Mouse (Mus musculus) CH12.LX (cell line): ENCODE measurements around the gene Cd247. TPM values are rescaled to one million over a fixed set of nuclear protein-coding genes. Genes with fewer than 3 reads are reported as not detected.

ENCODE experiments used
- DNase-seq: peaks from one replicate; pipeline ENCODE4 v3.0.0-alpha.2; 2013; ENCODE audit errors: extremely low read depth
- H3K27ac ChIP-seq: 2 replicates; pipeline ENCODE4 v1.5.1; 2012; ENCODE audit warnings: low read depth, mild to moderate bottlenecking, control low read depth, moderate library complexity; ENCODE audit not compliant: insufficient read depth
- H3K27me3 ChIP-seq: replicated peaks from 2 replicates; pipeline ENCODE3; 2012; ENCODE audit warnings: inconsistent platforms
- H3K36me3 ChIP-seq, 2 experiments: replicated peaks in 1 of 2; 2 replicates each; pipeline versions ENCODE3 to v1.6.1; 2012; ENCODE audit warnings: inconsistent platforms in 1 of 2, low read length in 1 of 2, mild to moderate bottlenecking in 1 of 2, mixed read lengths in 1 of 2, moderate library complexity in 1 of 2; ENCODE audit not compliant: control insufficient read depth in 1 of 2, insufficient read depth in 1 of 2
- H3K4me1 ChIP-seq, 2 experiments: 2 replicates each; pipeline ENCODE4 v1.6.1; 2012; ENCODE audit warnings: inconsistent platforms in 1 of 2, moderate library complexity in 1 of 2; ENCODE audit not compliant: insufficient read depth in 2 of 2, control insufficient read depth in 1 of 2
- H3K4me2 ChIP-seq: 2 replicates; pipeline ENCODE4 v1.6.1; 2012; ENCODE audit warnings: low read depth, mild to moderate bottlenecking, control low read depth; ENCODE audit not compliant: poor library complexity, insufficient read depth, severe bottlenecking
- H3K4me3 ChIP-seq, 3 experiments: fragments of 150-350 bp in 1 of 3; sonication (generic) in 1 of 3; replicated peaks in 1 of 3; 2 replicates each; pipeline versions ENCODE3 to v1.5.1; 2011 to 2012; ENCODE audit warnings: low read depth in 2 of 3, low read length in 2 of 3, mild to moderate bottlenecking in 2 of 3, moderate library complexity in 2 of 3, control low read depth in 1 of 3, improper control_type of control experiment in 1 of 3, inconsistent platforms in 1 of 3, mixed read lengths in 1 of 3; ENCODE audit not compliant: poor library complexity in 1 of 3
- H3K79me2 ChIP-seq: replicated peaks from 2 replicates; pipeline ENCODE4 v1.6.1; 2012; ENCODE audit warnings: mild to moderate bottlenecking, moderate library complexity; ENCODE audit not compliant: control insufficient read depth, poor library complexity, insufficient read depth, severe bottlenecking; ENCODE audit errors: extremely low read depth
- H3K9ac ChIP-seq: 2 replicates; pipeline ENCODE4 v1.6.1; 2012; ENCODE audit warnings: low read depth, mild to moderate bottlenecking, control low read depth, moderate library complexity; ENCODE audit not compliant: insufficient read depth
- H3K9me3 ChIP-seq: replicated peaks from 2 replicates; pipeline ENCODE3; 2012; ENCODE audit warnings: low read length, inconsistent platforms, mixed read lengths
- BHLHE40 ChIP-seq: IDR thresholded peaks from 2 replicates; pipeline ENCODE4 v1.6.1; 2011; ENCODE audit warnings: mild to moderate bottlenecking, low read depth, low read length, improper control_type of control experiment
- CHD2 ChIP-seq: IDR thresholded peaks from 2 replicates; pipeline ENCODE4 v1.6.1; 2011; ENCODE audit warnings: low read length, improper control_type of control experiment
- CTCF ChIP-seq, 2 experiments: IDR thresholded peaks in 1 of 2; conservative IDR thresholded peaks in 1 of 2; 2 replicates each; pipeline ENCODE4 v1.5.1; 2011 to 2012; ENCODE audit warnings: low read depth in 2 of 2, low read length in 2 of 2, improper control_type of control experiment in 1 of 2, inconsistent platforms in 1 of 2, mild to moderate bottlenecking in 1 of 2, moderate library complexity in 1 of 2
- E2F4 ChIP-seq: IDR thresholded peaks from 2 replicates; pipeline ENCODE4 v1.6.1; 2011; ENCODE audit warnings: low read depth, low read length, improper control_type of control experiment; ENCODE audit not compliant: insufficient replicate concordance
- EP300 ChIP-seq: IDR thresholded peaks from 2 replicates; pipeline ENCODE4 v1.6.1; 2011; ENCODE audit warnings: low read length, improper control_type of control experiment
- ETS1 ChIP-seq: conservative IDR thresholded peaks from 2 replicates; pipeline ENCODE4 v1.6.1; 2012; ENCODE audit warnings: low read depth, mild to moderate bottlenecking, inconsistent platforms, low read length, improper control_type of control experiment, moderate library complexity
- GABPA ChIP-seq: IDR thresholded peaks from 2 replicates; pipeline ENCODE4 v1.6.1; 2012; ENCODE audit warnings: low read depth, low read length, improper control_type of control experiment, inconsistent platforms; ENCODE audit not compliant: insufficient replicate concordance
- IRF4 ChIP-seq: IDR thresholded peaks from 2 replicates; pipeline ENCODE4 v1.6.1; 2014; ENCODE audit warnings: low read depth, mild to moderate bottlenecking, inconsistent platforms, low read length, improper control_type of control experiment
- KAT2A ChIP-seq: IDR thresholded peaks from 2 replicates; pipeline ENCODE4 v1.6.1; 2012; ENCODE audit warnings: low read length, improper control_type of control experiment, inconsistent platforms; ENCODE audit not compliant: insufficient replicate concordance
- MAFK ChIP-seq: IDR thresholded peaks from 2 replicates; pipeline ENCODE4 v1.6.1; 2011; ENCODE audit warnings: low read length, improper control_type of control experiment; ENCODE audit not compliant: insufficient replicate concordance
- MAZ ChIP-seq: IDR thresholded peaks from 2 replicates; pipeline ENCODE4 v1.6.1; 2012; ENCODE audit warnings: low read depth, mild to moderate bottlenecking, inconsistent platforms, low read length, improper control_type of control experiment, moderate library complexity
- MXI1 ChIP-seq: IDR thresholded peaks from 2 replicates; pipeline ENCODE4 v1.6.1; 2011; ENCODE audit warnings: mild to moderate bottlenecking, low read depth, low read length, improper control_type of control experiment
- NRF1 ChIP-seq: IDR thresholded peaks from 2 replicates; pipeline ENCODE4 v1.6.1; 2014; ENCODE audit warnings: low read depth, mild to moderate bottlenecking, inconsistent platforms, low read length, improper control_type of control experiment, moderate library complexity
- RAD21 ChIP-seq: IDR thresholded peaks from 2 replicates; pipeline ENCODE4 v1.6.1; 2011; ENCODE audit warnings: low read depth, mild to moderate bottlenecking, low read length, improper control_type of control experiment, moderate library complexity
- SIN3A ChIP-seq: IDR thresholded peaks from 2 replicates; pipeline ENCODE4 v1.6.1; 2012; ENCODE audit warnings: low read length, improper control_type of control experiment, inconsistent platforms
- TBP ChIP-seq: conservative IDR thresholded peaks from 2 replicates; pipeline ENCODE4 v1.6.1; 2011; ENCODE audit warnings: low read depth, low read length, improper control_type of control experiment
- TCF12 ChIP-seq: IDR thresholded peaks from 2 replicates; pipeline ENCODE4 v1.6.1; 2014; ENCODE audit warnings: low read depth, mild to moderate bottlenecking, inconsistent platforms, low read length, improper control_type of control experiment
- USF1 ChIP-seq: IDR thresholded peaks from 2 replicates; pipeline ENCODE4 v1.6.1; 2014; ENCODE audit warnings: low read depth, mild to moderate bottlenecking, inconsistent platforms, low read length, improper control_type of control experiment
- USF2 ChIP-seq: conservative IDR thresholded peaks from 2 replicates; pipeline ENCODE4 v1.6.1; 2011; ENCODE audit warnings: low read depth, low read length, improper control_type of control experiment
- ZKSCAN1 ChIP-seq: IDR thresholded peaks from 2 replicates; pipeline ENCODE4 v1.6.1; 2012; ENCODE audit warnings: low read depth, inconsistent platforms, low read length, improper control_type of control experiment, borderline replicate concordance
- dilution Hi-C: fragments of 300-500 bp; cut with MboI; formaldehyde crosslinking; loops from 2 replicates; pipeline ENCODE4 v1.14.3; 2020; ENCODE audit warnings: low sequenced_read_pairs; ENCODE audit not compliant: extremely low pct_unique_long_range_greater_than_20kb, extremely low pct_ligation_motif_present
- in situ Hi-C: fragments of 300-500 bp; cut with MboI; formaldehyde crosslinking; loops from 3 replicates; pipeline ENCODE4 v1.14.3; 2019; ENCODE audit warnings: low sequenced_read_pairs, low pct_ligation_motif_present, low pct_unique_long_range_greater_than_20kb, mixed read lengths
- polyA plus RNA-seq: library from polyadenylated mRNA; unstranded; fragments of >175 nt; gene quantifications from 2 replicates; pipeline ENCODE4 v1.2.1, GENCODE M21; 2012; ENCODE audit warnings: low read depth; ENCODE audit not compliant: insufficient read length
- total RNA-seq, 2 experiments: library from RNA; depleted of rRNA; stranded (reverse); fragments of 300-350 nt in 1 of 2; fragments of >200 nt in 1 of 2; gene quantifications; 2 replicates each; pipeline ENCODE4 v1.2.3; 2012 to 2014

Gene Cd247
- total and polyA plus RNA-seq, 3 experiments, result 1.3 to 2.0 TPM; not detected in 1

DNA sequence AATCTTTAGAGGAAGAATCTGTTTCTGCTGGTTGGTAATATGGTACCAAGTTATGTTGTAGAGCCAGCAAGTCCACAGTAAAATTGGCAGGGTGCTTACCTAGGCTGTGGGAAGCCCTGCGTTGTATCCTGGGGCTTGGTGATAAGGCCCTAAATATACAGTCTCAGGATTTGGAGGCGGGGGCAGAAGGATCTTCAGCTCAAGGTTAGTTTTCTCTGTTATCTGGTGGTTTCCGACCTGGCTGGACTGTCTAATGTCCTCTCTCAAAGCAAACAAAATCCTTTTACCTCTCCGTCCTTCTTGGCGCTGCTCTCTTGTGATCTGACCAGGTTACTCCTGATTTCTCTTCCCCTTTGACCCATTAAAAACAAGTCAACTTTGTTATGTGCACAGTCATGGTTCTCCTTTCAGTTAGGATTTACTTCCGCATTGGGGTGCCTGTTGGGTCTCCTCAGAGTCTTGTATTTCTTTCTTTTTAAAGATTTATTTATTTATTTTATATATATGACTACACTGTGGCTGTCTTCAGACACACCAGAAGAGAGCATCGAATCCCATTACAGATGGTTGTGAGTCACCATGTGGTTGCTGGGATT lies 22.1 kb upstream of the Cd247 start:
- dilution Hi-C loops, result no loop called here
- no peak overlapping the region for H3K27ac ChIP-seq

DNA sequence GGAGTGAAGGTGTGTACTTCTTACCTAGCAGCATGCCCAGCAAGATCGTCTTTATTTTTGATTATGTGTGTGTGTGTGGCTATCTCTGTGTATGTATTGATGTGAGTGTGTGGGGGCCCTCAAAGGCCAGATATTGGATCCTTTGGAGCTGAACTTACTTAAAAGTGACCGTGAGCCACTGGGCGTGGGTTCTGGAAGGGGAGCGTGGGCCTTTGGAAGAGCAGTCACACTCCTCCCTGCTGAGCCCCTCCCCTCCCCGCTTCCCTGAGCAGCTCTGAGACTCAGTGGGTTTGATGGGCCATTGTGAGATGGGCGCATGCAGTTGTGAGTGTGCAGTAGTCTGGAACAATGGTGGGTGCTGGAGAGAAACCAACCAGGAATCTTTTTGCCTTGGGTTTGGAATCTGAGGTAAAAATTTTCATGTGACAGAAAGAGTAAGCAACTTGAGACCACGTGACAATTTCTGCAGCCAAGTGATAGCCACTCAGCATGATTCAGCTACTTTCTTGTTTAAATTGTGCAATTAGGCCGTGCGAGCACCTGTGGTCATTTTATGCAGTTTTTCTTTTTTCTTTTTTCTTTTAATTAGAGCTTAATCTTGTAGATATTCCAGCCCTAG lies 19.5 kb upstream of the Cd247 start:
- no peak for DNase-seq
- Histone ChIP-seq H3K9me3 (no peaks in the 10 kb centered on the region), H3K9ac (no peak overlapping the region), H3K4me2 (no peak overlapping the region), H3K79me2 (no peaks in the 10 kb centered on the region), H3K27me3 (no peaks in the 10 kb centered on the region)
- in situ Hi-C loops, result no loop called here
- TF ChIP-seq GABPA (no peak), USF1 (no peak), CHD2 (no peak)
- TF ChIP-seq, all 38 proteins: peak for 0
- Histone ChIP-seq H3K4me3 (no peak overlapping the region), H3K27ac (no peak overlapping the region), H3K4me1 (peaks cover 3 to 32% of the 10 kb centered on the region in 2 experiments), H3K36me3 (peaks cover 3 to 45% of the 10 kb centered on the region in 2 experiments)
- dilution Hi-C loops, result no loop called here

More for the DNA sequence above, 22.1 kb upstream of the Cd247 start:
- no peak overlapping the region for H3K4me2 ChIP-seq
- no peak for DNase-seq
- H3K79me2 ChIP-seq, result no peaks in the 10 kb centered on the region
- H3K27me3 ChIP-seq, result no peaks in the 10 kb centered on the region
- in situ Hi-C loops, result no loop called here
- TF ChIP-seq USF1 (no peak), MAFK (no peak), NRF1 (no peak), MXI1 (no peak), TCF12 (no peak), SIN3A (no peak), KAT2A (no peak), ETS1 (no peak), EP300 (no peak), CTCF (conservative IDR thresholded peaks at IDR 0.05 in 1 of 2, IDR thresholded peaks at IDR 0.05 in 1 of 2; ENCODE audit: low read depth in 2 of 2, low read length in 2 of 2) (no peak), IRF4 (no peak), RAD21 (no peak), TBP (no peak), CHD2 (no peak), GABPA (no peak), BHLHE40 (no peak), MAZ (no peak), USF2 (no peak), E2F4 (no peak), ZKSCAN1 (no peak)
- H3K9ac ChIP-seq, result no peak overlapping the region
- no peak overlapping the region for H3K4me3 ChIP-seq
- peaks cover 3 to 22% of the 10 kb centered on the region in 2 experiments for H3K36me3 ChIP-seq
- H3K9me3 ChIP-seq, result no peaks in the 10 kb centered on the region
- peaks cover 3 to 39% of the 10 kb centered on the region in 2 experiments for H3K4me1 ChIP-seq
